Mouse (Mus musculus) liver, embryonic 15.5 days (tissue): ENCODE data around the gene Brpf1. TPM values are rescaled to one million over a fixed set of nuclear protein-coding genes. Genes with fewer than 3 reads are reported as not detected.

ENCODE experiments used
- ATAC-seq: fragments of 200-750 bp; cut with Nextera tagmentation; 2 replicates; pipeline ENCODE4 v1.8.0; 2017; ENCODE audit warnings: moderate number of reproducible peaks, mild to moderate bottlenecking, moderate library complexity; ENCODE audit not compliant: insufficient read depth
- H3K27ac ChIP-seq: fragments of 300-500 bp; sonication (generic); replicated peaks from 2 replicates; pipeline ENCODE4 v1.5.1; 2015; ENCODE audit warnings: mild to moderate bottlenecking, inconsistent platforms
- H3K27me3 ChIP-seq: fragments of 300-500 bp; sonication (generic); 2 replicates; pipeline ENCODE4 v1.6.1; 2015; ENCODE audit warnings: mild to moderate bottlenecking, inconsistent platforms
- H3K36me3 ChIP-seq: fragments of 300-500 bp; sonication (generic); replicated peaks from 2 replicates; pipeline ENCODE4 v1.6.1; 2015; ENCODE audit warnings: moderate library complexity, mild to moderate bottlenecking, inconsistent platforms
- H3K4me1 ChIP-seq: fragments of 300-500 bp; sonication (generic); replicated peaks from 2 replicates; pipeline ENCODE4 v1.6.1; 2015; ENCODE audit warnings: inconsistent platforms
- H3K4me2 ChIP-seq: fragments of 300-500 bp; sonication (generic); 2 replicates; pipeline ENCODE4 v1.6.1; 2015; ENCODE audit warnings: moderate library complexity, mild to moderate bottlenecking, inconsistent platforms
- H3K4me3 ChIP-seq: fragments of 300-500 bp; sonication (generic); replicated peaks from 2 replicates; pipeline ENCODE4 v1.5.1; 2015; ENCODE audit warnings: mild to moderate bottlenecking, inconsistent platforms
- H3K9ac ChIP-seq: fragments of 300-500 bp; sonication (generic); 2 replicates; pipeline ENCODE4 v1.6.1; 2015; ENCODE audit warnings: moderate library complexity, mild to moderate bottlenecking, inconsistent platforms
- H3K9me3 ChIP-seq: fragments of 300-500 bp; sonication (generic); replicated peaks from 2 replicates; pipeline ENCODE4 v1.6.1; 2016; ENCODE audit warnings: inconsistent platforms
- WGBS: fragments of 180-500 bp; shearing (Covaris S2); methylation state at CpG from one replicate; pipeline ENCODE4 v1.1.7; 2015; ENCODE audit warnings: mixed read lengths; ENCODE audit not compliant: insufficient replicate concordance; 5-methylcytosine and 5-hydroxymethylcytosine counted together
- polyA plus RNA-seq: library from polyadenylated mRNA; unstranded; fragments of >200 nt; fragmentation: Nextera tagmentation; extraction: Ambion mirVana; gene quantifications from 2 replicates; pipeline ENCODE4 v1.2.1, GENCODE M21; 2015

Gene Brpf1
- polyA plus RNA-seq, 1 experiment from 2014 or later: 7.8 TPM

DNA sequence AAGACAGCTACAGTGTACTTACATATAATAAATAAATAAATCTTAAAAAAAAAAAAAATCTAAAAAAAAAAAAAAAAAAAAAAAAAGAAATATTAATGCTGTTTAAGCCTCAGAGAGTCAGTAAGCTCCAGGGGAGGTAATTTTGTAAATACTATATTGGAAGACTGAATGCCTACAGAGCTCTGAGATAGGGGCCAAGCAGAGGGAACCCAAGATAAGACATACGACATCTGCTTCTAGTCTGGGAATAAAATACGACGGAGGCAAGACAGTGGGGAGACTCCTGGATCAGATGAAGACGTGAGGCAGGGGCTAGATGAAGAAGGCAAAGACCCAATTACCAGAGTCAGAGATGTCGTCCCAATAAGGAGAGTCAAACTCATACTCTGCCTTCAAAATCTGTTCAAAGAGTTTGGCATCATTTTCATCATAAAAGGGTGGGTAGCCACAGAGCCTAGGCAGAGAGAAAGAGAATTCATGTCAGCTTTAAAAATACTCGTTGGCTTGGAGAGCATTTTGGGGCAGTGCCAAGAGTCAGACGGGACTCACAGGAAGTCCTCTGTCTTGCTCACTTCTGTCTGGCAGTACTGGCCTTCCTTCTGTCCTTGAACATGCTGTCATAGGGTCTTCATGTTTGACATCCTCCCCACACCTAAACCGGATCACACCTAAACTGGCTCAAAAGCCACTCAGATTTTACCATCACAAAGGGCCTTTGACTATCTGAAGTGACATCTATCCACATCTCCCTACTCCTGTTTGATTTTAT is 30.1 kb downstream of the Brpf1 start:
- Histone ChIP-seq H3K4me1 (peaks cover 16% of the 10 kb centered on the region), H3K27me3 (no peaks in the 10 kb centered on the region), H3K36me3 (peaks cover 35% of the 10 kb centered on the region), H3K27ac (no peak overlapping the region), H3K4me2 (no peak overlapping the region), H3K9ac (no peak overlapping the region), H3K9me3 (no peaks in the 10 kb centered on the region), H3K4me3 (no peak overlapping the region)
- no peak for ATAC-seq
- 28% methylated on average over 8 of the region's 8 CpGs for WGBS

DNA sequence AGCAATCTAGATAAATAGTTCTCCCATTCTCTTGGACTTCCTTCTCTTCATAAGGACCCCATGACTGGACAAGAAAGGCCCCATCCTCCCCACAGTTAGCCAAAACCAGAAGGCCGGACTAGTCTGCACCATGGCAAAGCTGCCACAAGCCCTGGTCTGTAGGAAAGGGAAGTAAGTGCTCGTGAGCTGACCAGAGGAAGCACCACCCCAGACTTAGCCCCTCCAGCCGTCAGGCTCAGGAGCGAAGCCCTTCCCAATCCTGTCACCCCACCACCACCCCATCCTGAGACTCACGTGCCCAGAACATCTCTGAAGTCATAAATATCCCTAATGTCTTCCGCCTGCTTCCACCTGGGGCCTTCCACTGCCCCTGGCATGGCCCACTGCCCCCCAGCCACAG is 34.6 kb downstream of the Brpf1 start:
- H3K4me3 ChIP-seq: no peak overlapping the region
- no peaks in the 10 kb centered on the region for H3K9me3 ChIP-seq
- H3K27ac ChIP-seq: no peak overlapping the region
- ATAC-seq: no peak
- H3K36me3 ChIP-seq: 0 out of 2 replicates have a peak, but pooled peaks cover 5% of the 10 kb centered on the region
- 39% methylated on average over 6 of the region's 6 CpGs for WGBS
- 0 out of 2 replicates have a peak, but pooled peaks cover 3% of the 10 kb centered on the region for H3K27me3 ChIP-seq
- no peak overlapping the region for H3K9ac ChIP-seq
- H3K4me1 ChIP-seq: peaks cover 39% of the 10 kb centered on the region
- H3K4me2 ChIP-seq: peak overlapping the region; percentile 19; the same call in 1 of the 2 replicates

DNA sequence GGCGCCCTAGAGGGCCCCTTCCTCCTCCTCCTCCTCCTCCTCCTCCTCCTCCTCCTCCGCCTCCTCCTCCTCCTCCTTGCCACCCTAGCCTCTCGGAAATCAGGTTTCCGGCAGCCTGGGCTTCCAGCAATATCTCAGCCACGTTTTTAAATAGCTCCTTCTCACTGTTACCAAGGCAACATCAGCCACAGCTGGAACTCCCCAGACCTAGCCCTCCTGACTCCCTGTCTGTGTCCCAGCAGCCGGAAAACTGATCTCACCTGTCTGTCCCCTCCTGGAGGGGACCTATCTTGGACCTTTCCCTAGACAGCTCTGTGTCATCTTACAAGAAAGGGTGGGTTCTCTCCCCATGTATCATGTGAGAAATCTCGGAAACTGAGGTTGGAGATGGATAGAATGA is 35.4 kb downstream of the Brpf1 start:
- no peak overlapping the region for H3K4me3 ChIP-seq
- WGBS: 29% methylated on average over 4 of the region's 7 CpGs
- H3K9ac ChIP-seq: no peak overlapping the region
- H3K4me2 ChIP-seq: peak overlapping the region; percentile 20; the same call in 1 of the 2 replicates
- ATAC-seq: no peak
- 0 out of 2 replicates have a peak, but pooled peaks cover 5% of the 10 kb centered on the region for H3K36me3 ChIP-seq
- H3K9me3 ChIP-seq: no peaks in the 10 kb centered on the region
- H3K4me1 ChIP-seq: peaks cover 34% of the 10 kb centered on the region
- H3K27ac ChIP-seq: no peak overlapping the region
- 0 out of 2 replicates have a peak, but pooled peaks cover 3% of the 10 kb centered on the region for H3K27me3 ChIP-seq

DNA sequence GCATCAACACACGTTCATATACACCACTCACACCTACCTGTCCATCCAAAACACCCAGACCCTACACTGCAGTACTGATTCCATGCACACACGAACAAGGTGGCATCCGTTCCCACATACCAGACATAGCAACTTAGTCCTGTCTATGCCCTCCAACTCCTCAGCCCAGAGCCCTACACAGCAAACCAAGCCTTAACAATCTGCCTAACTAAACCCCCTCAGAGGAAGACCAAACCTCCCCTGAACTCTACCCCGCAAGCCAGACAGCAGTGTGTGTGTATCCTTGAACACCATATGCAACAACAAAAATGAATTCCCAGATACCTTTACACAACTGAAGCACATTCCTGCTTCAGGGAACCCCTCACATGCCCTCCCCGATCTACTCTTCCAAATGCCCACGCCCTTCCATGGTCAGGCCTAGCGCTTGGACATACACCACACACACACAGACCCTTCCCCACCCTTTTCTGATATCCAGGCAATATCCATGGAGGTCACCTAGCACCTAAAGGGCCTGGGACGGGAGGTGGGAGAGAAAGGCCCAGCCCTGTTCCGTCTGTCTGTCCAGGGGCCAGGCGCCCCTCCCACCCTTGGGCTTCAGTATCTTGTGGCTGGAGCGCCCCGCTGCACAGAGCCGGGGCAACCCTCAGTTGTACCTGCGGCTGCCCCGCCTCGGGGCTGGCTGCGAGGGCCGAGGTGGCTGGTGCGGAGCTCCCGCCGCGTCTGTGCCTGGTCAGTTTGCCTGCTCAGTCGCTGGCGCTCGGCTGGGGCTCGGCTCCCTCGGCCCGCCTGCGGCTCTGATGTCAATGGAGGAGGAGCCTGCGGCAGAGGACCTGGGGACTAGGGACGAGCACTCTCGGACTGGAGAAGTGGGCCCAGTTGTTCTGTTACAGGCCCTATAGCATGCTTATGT is 36.5 kb downstream of the Brpf1 start, which contains the start of gene Camk1:
Gene Camk1, minus strand, starts transcription at position 808 of the 916 bp plus-strand sequence.
- no peaks in the 10 kb centered on the region for H3K9me3 ChIP-seq
- peaks cover 33% of the 10 kb centered on the region for H3K4me1 ChIP-seq
- H3K27me3 ChIP-seq: 0 out of 2 replicates have a peak, but pooled peaks cover 3% of the 10 kb centered on the region
- H3K9ac ChIP-seq: peak within 1 kb of the TSS; percentile 66
- peak within 1 kb of the TSS; percentile 79 for H3K4me2 ChIP-seq
- no peak within 1 kb of the TSS for H3K27ac ChIP-seq
- peak; percentile 67 for ATAC-seq
- H3K4me3 ChIP-seq: peak within 1 kb of the TSS; percentile 59
- H3K36me3 ChIP-seq: no peaks in the 10 kb centered on the region
- WGBS: 14% methylated on average over 32 of the region's 32 CpGs

DNA sequence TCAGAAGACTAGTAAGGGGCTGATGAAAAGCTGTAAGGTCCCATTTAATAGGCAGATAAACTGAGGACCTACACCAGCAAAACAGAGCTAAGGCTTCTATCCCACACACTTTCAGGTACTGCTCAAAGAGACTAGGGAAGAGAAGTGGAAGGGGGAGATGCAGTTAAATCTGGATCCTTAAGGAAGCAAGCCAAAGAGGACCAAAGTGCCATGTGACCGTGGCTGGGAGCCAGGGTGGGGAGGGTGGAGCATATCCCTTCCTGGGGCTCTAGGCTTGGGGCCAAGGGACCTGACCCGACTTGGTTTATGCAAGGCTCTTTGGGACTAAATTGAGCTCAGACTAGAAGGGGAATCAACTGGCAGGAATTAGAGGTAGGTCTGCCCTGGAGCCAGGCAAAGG is 37.4 kb downstream of the Brpf1 start:
- H3K27ac ChIP-seq: no peak overlapping the region
- no peaks in the 10 kb centered on the region for H3K36me3 ChIP-seq
- WGBS: 50% methylated on average over 2 of the region's 2 CpGs
- H3K9ac ChIP-seq: no peak overlapping the region
- ATAC-seq: no peak
- H3K4me2 ChIP-seq: 0 out of 2 replicates have a peak overlapping the region, but pooled peaks have one; percentile 79
- H3K9me3 ChIP-seq: no peaks in the 10 kb centered on the region
- H3K4me3 ChIP-seq: no peak overlapping the region
- H3K4me1 ChIP-seq: peaks cover 33% of the 10 kb centered on the region
- 0 out of 2 replicates have a peak, but pooled peaks cover 3% of the 10 kb centered on the region for H3K27me3 ChIP-seq

DNA sequence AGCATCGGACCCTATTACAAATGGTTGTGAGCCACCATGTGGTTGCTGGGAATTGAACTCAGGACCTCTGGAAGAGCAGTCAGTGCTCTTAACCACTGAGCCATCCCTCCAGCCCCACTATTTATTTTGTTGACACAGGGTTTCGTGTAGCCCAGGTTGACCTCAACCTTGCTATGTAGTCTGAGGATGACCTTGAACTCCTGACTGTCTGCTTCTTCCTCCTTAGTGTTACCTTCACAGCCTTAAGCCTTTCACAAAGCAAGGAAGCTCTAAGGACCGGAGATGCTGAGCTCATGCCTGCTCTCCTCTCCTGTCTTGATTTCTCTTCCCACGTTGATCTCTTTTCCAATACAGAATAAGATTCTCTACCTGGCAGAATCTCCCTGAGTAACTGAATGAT is 40.0 kb downstream of the Brpf1 start:
- no peak overlapping the region for H3K27ac ChIP-seq
- 0 out of 2 replicates have a peak, but pooled peaks cover 3% of the 10 kb centered on the region for H3K27me3 ChIP-seq
- no peak overlapping the region for H3K4me2 ChIP-seq
- H3K4me3 ChIP-seq: no peak overlapping the region
- H3K4me1 ChIP-seq: peaks cover 25% of the 10 kb centered on the region
- no peaks in the 10 kb centered on the region for H3K36me3 ChIP-seq
- no peaks in the 10 kb centered on the region for H3K9me3 ChIP-seq
- no peak for ATAC-seq
- 58% methylated on average over 4 of the region's 4 CpGs for WGBS
- no peak overlapping the region for H3K9ac ChIP-seq

DNA sequence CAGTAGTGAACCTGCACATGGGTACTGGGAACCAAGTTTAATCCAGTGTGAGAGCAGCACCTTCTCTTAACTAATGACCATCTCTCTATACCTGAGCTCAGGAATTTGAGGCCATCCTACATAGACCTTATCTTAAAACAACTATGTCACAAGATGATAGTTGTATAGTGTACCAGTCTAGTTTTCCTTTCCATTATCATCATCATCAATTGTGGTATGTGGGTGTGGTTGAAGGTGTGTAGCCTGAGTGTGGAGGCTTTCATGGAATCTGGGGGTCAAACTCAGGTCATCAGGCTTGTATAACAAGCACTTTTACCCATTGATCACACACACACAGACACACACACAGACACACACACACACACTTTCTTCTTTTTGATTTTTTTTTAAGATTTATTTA is 43.6 kb downstream of the Brpf1 start:
- Histone ChIP-seq H3K4me3 (no peak overlapping the region), H3K4me2 (no peak overlapping the region), H3K27me3 (no peaks in the 10 kb centered on the region), H3K27ac (no peak overlapping the region), H3K9me3 (no peaks in the 10 kb centered on the region), H3K9ac (no peak overlapping the region), H3K36me3 (no peaks in the 10 kb centered on the region), H3K4me1 (no peaks in the 10 kb centered on the region)
- no peak for ATAC-seq

DNA sequence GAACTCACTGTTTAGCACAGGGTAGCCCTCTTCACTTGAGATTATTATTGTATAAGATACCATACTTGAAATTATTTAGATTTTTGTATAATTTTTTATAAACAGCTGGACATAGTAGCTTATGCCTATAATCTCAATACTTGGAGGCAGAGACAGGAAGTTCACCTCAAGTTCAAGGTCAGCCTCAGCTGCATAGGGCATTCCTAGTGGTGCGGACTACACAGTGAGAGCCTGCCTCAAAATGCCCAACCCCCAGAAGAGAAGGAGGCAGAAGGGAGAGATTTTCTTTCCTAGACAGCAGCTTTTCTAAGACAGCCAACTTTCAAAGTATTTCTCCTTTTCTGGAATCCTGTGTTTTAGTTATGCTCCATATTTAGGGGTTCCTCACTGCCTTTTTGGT is 44.2 kb downstream of the Brpf1 start:
- no peak for ATAC-seq
- Histone ChIP-seq H3K4me2 (peak overlapping the region; percentile 3; the same call in 1 of the 2 replicates), H3K4me3 (no peak overlapping the region), H3K9me3 (no peaks in the 10 kb centered on the region), H3K27me3 (no peaks in the 10 kb centered on the region), H3K36me3 (no peaks in the 10 kb centered on the region), H3K4me1 (no peaks in the 10 kb centered on the region), H3K9ac (no peak overlapping the region), H3K27ac (peak overlapping the region; percentile 25; the same call in 1 of the 2 replicates)
- 64% methylated on average over 1 of the region's 1 CpGs for WGBS

DNA sequence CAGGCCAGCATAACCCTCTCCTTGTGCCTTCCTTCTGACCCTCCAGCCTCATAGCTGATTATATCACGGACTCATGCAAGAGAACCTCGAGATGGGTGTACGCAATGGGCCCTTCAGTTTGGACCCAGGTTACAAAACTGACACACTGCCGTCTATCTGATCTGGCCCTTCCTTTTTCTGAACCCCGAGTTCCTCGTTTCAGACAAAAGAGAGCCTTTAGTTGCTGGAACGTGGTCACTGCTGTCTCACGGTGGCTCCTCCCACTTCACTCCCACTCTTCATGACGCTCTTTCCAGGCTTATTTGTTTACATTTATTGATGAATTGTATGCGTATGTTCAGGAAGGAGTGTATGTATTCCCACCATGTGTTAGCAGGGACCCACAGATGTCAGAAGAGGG is 44.7 kb downstream of the Brpf1 start:
- no peak overlapping the region for H3K9ac ChIP-seq
- ATAC-seq: no peak
- H3K4me2 ChIP-seq: peak overlapping the region; percentile 3; the same call in 1 of the 2 replicates
- H3K9me3 ChIP-seq: no peaks in the 10 kb centered on the region
- peak overlapping the region; percentile 25; the same call in 1 of the 2 replicates for H3K27ac ChIP-seq
- H3K27me3 ChIP-seq: no peaks in the 10 kb centered on the region
- H3K4me1 ChIP-seq: no peaks in the 10 kb centered on the region
- WGBS: 21% methylated on average over 10 of the region's 10 CpGs
- H3K36me3 ChIP-seq: no peaks in the 10 kb centered on the region
- H3K4me3 ChIP-seq: no peak overlapping the region

DNA sequence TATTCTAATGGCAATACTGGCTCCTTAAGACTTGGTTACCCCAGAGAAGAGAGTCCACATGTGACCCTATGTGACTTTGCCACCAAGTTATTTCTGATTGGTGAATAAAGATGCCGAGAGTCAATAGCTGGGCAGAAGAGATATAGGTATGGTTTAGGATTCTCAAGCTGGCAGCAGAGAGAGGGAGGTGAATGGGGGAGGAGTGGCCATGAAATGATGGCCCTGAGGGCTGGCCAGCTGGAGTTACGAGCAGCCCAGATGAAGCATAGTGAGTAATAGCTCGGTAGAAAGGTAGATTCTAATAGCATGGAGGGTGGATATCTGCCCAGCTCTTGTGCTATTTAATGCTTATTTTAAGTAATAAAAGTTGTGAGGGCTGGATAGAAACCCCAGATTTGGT is 45.9 kb downstream of the Brpf1 start:
- H3K9ac ChIP-seq: no peak overlapping the region
- H3K4me3 ChIP-seq: no peak overlapping the region
- no peak overlapping the region for H3K27ac ChIP-seq
- no peak for ATAC-seq
- 54% methylated on average over 3 of the region's 3 CpGs for WGBS
- H3K27me3 ChIP-seq: no peaks in the 10 kb centered on the region
- H3K4me2 ChIP-seq: no peak overlapping the region
- no peaks in the 10 kb centered on the region for H3K4me1 ChIP-seq
- H3K36me3 ChIP-seq: no peaks in the 10 kb centered on the region
- no peaks in the 10 kb centered on the region for H3K9me3 ChIP-seq

DNA sequence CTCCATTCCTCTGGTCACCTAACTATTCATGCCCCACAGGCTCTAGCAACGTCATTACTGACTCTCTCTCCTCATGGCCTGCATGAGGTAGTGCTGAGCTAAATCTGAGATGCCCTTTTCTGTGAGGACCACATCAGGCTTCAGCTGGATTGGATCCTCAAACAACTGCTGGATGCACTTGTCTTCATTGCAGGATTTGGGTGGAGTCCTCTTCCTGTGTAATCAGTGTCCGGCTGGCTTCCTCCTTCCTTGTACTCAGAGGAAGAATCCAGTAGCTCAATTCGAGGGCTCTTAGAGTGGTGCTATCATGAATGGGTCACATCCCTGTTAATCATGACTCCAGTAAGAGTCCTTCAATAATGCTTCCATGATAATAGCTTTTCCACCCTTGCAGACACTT is 46.8 kb downstream of the Brpf1 start:
- H3K4me1 ChIP-seq: no peaks in the 10 kb centered on the region
- H3K36me3 ChIP-seq: no peaks in the 10 kb centered on the region
- H3K4me3 ChIP-seq: no peak overlapping the region
- no peaks in the 10 kb centered on the region for H3K27me3 ChIP-seq
- H3K9me3 ChIP-seq: no peaks in the 10 kb centered on the region
- WGBS: 39% methylated on average over 3 of the region's 3 CpGs
- H3K9ac ChIP-seq: no peak overlapping the region
- no peak overlapping the region for H3K4me2 ChIP-seq
- ATAC-seq: no peak
- no peak overlapping the region for H3K27ac ChIP-seq
